Mouse (Mus musculus) kidney, embryonic 14.5 days (tissue): ENCODE results near the gene Enthd1. TPM values are rescaled to one million over a fixed set of nuclear protein-coding genes. Genes with fewer than 3 reads are reported as not detected.
"Not testable (repeated sequence)": the region's sequence is repeated elsewhere in the genome, so short reads cannot be mapped to it uniquely, and the experiment has no call there.

Experiments used
- ATAC-seq: fragments of 200-750 bp; cut with Nextera tagmentation; 2 replicates; pipeline ENCODE4 v1.8.0; 2017; ENCODE audit warnings: moderate number of reproducible peaks, mild to moderate bottlenecking, moderate TSS enrichment, moderate library complexity; ENCODE audit not compliant: low FRiP score, low TSS enrichment
- H3K27ac ChIP-seq: fragments of 300-500 bp; sonication (generic); 2 replicates; pipeline ENCODE4 v1.5.1; 2014; ENCODE audit warnings: low read depth, mild to moderate bottlenecking, low read length, moderate library complexity, mixed read lengths
- H3K27me3 ChIP-seq: fragments of 300-500 bp; sonication (generic); 2 replicates; pipeline ENCODE4 v1.6.1; 2014; ENCODE audit warnings: mild to moderate bottlenecking, low read length; ENCODE audit not compliant: control insufficient read depth, insufficient read depth
- H3K36me3 ChIP-seq: fragments of 300-500 bp; sonication (generic); 2 replicates; pipeline ENCODE4 v1.6.1; 2014; ENCODE audit warnings: low read length, mixed read lengths; ENCODE audit not compliant: control insufficient read depth, insufficient read depth
- H3K4me1 ChIP-seq: fragments of 300-500 bp; sonication (generic); 2 replicates; pipeline ENCODE4 v1.6.1; 2014; ENCODE audit warnings: low read length, mixed read lengths; ENCODE audit not compliant: control insufficient read depth, insufficient read depth
- H3K4me2 ChIP-seq: fragments of 300-500 bp; sonication (generic); replicated peaks from 2 replicates; pipeline ENCODE4 v1.6.1; 2014; ENCODE audit warnings: low read depth, mild to moderate bottlenecking, low read length
- H3K4me3 ChIP-seq: fragments of 300-500 bp; sonication (generic); 2 replicates; pipeline ENCODE4 v1.5.1; 2014; ENCODE audit warnings: mild to moderate bottlenecking, low read length
- H3K9ac ChIP-seq: fragments of 300-500 bp; sonication (generic); 2 replicates; pipeline ENCODE4 v1.6.1; 2014; ENCODE audit warnings: low read depth, mild to moderate bottlenecking, low read length, moderate library complexity
- H3K9me3 ChIP-seq: fragments of 300-500 bp; sonication (generic); 2 replicates; pipeline ENCODE4 v1.6.1; 2016; ENCODE audit warnings: low read length; ENCODE audit not compliant: control insufficient read depth
- WGBS: fragments of 180-500 bp; shearing (Covaris S2); extraction: QIAGEN DNeasy Blood & Tissue Kit; methylation state at CpG from one replicate; pipeline ENCODE4 v1.1.7; 2014; 5-methylcytosine and 5-hydroxymethylcytosine counted together
- polyA plus RNA-seq: library from polyadenylated mRNA; unstranded; fragments of >200 nt; fragmentation: Nextera tagmentation; extraction: Ambion mirVana; gene quantifications from 2 replicates; pipeline ENCODE4 v1.2.1, GENCODE M21; 2014

The Enthd1 gene
- polyA plus RNA-seq, 1 experiment from 2014 or later = not detected

- ATAC-seq = no peak
- Histone ChIP-seq H3K4me1 (peaks cover 8% of the 10 kb centered on the region; the same call in 1 of the 2 replicates), H3K9ac (no peak overlapping the region), H3K27ac (no peak overlapping the region), H3K9me3 (no peaks in the 10 kb centered on the region), H3K36me3 (no peaks in the 10 kb centered on the region), H3K27me3 (no peaks in the 10 kb centered on the region), H3K4me3 (no peak overlapping the region), H3K4me2 (peak overlapping the region; percentile 27; the same call in 1 of the 2 replicates)
- 43% methylated on average over 16 of the region's 16 CpGs for WGBS
These were observed 34.3 kb upstream of the Enthd1 start for GRCm38 (mm10) chr15:80599213-80599750.

GRCm38 (mm10) chr15:80598750-80599149 is 33.8 kb upstream of the Enthd1 start:
- Histone ChIP-seq H3K4me3 (no peak overlapping the region), H3K4me1 (peaks cover 8% of the 10 kb centered on the region; the same call in 1 of the 2 replicates), H3K9ac (no peak overlapping the region), H3K4me2 (peak overlapping the region; percentile 27; the same call in 1 of the 2 replicates), H3K36me3 (no peaks in the 10 kb centered on the region), H3K9me3 (no peaks in the 10 kb centered on the region), H3K27me3 (no peaks in the 10 kb centered on the region), H3K27ac (no peak overlapping the region)
- WGBS = 61% methylated on average over 12 of the region's 12 CpGs
- ATAC-seq = no peak

- Histone ChIP-seq H3K9ac (no peak overlapping the region), H3K9me3 (no peaks in the 10 kb centered on the region), H3K4me3 (no peak overlapping the region), H3K4me1 (peaks cover 1% of the 10 kb centered on the region; the same call in 1 of the 2 replicates), H3K36me3 (no peaks in the 10 kb centered on the region), H3K4me2 (no peak overlapping the region), H3K27ac (no peak overlapping the region), H3K27me3 (no peaks in the 10 kb centered on the region)
- WGBS = 68% methylated on average over 5 of the region's 5 CpGs
- no peak for ATAC-seq
These were observed 28.9 kb upstream of the Enthd1 start for GRCm38 (mm10) chr15:80593877-80594276.

GRCm38 (mm10) chr15:80592737-80593136 is 27.8 kb upstream of the Enthd1 start:
- no peak overlapping the region for H3K9ac ChIP-seq
- no peaks in the 10 kb centered on the region for H3K9me3 ChIP-seq
- no peak overlapping the region for H3K27ac ChIP-seq
- ATAC-seq = no peak
- no peaks in the 10 kb centered on the region for H3K4me1 ChIP-seq
- WGBS = 79% methylated on average over 6 of the region's 6 CpGs
- no peak overlapping the region for H3K4me2 ChIP-seq
- no peaks in the 10 kb centered on the region for H3K27me3 ChIP-seq
- H3K36me3 ChIP-seq = no peaks in the 10 kb centered on the region
- no peak overlapping the region for H3K4me3 ChIP-seq

- WGBS = 86% methylated on average over 5 of the region's 5 CpGs
- no peaks in the 10 kb centered on the region for H3K9me3 ChIP-seq
- no peak overlapping the region for H3K4me3 ChIP-seq
- ATAC-seq = no peak
- H3K4me1 ChIP-seq = no peaks in the 10 kb centered on the region
- H3K36me3 ChIP-seq = no peaks in the 10 kb centered on the region
- no peaks in the 10 kb centered on the region for H3K27me3 ChIP-seq
- H3K27ac ChIP-seq = no peak overlapping the region
- no peak overlapping the region for H3K9ac ChIP-seq
- no peak overlapping the region for H3K4me2 ChIP-seq
These were observed 25.7 kb upstream of the Enthd1 start for GRCm38 (mm10) chr15:80590641-80591040.

GRCm38 (mm10) chr15:80586296-80586695 is 21.3 kb upstream of the Enthd1 start:
- H3K27ac ChIP-seq = no peak overlapping the region
- H3K36me3 ChIP-seq = no peaks in the 10 kb centered on the region
- no peak overlapping the region for H3K4me3 ChIP-seq
- no peaks in the 10 kb centered on the region for H3K27me3 ChIP-seq
- H3K4me2 ChIP-seq = no peak overlapping the region
- no peak for ATAC-seq
- H3K4me1 ChIP-seq = no peaks in the 10 kb centered on the region
- 54% methylated on average over 4 of the region's 4 CpGs for WGBS
- no peak overlapping the region for H3K9ac ChIP-seq
- H3K9me3 ChIP-seq = no peaks in the 10 kb centered on the region

GRCm38 (mm10) chr15:80582581-80583495 is 17.9 kb upstream of the Enthd1 start:
- no peak overlapping the region for H3K9ac ChIP-seq
- H3K4me3 ChIP-seq = no peak overlapping the region
- no peak overlapping the region for H3K27ac ChIP-seq
- no peaks in the 10 kb centered on the region for H3K36me3 ChIP-seq
- no peak overlapping the region for H3K4me2 ChIP-seq
- H3K27me3 ChIP-seq = no peaks in the 10 kb centered on the region
- WGBS = 65% methylated on average over 20 of the region's 20 CpGs
- ATAC-seq = no peak
- no peaks in the 10 kb centered on the region for H3K9me3 ChIP-seq
- no peaks in the 10 kb centered on the region for H3K4me1 ChIP-seq

- not testable (repeated sequence) for ATAC-seq
- 78% methylated on average over 1 of the region's 1 CpGs for WGBS
These were observed 15.6 kb upstream of the Enthd1 start for GRCm38 (mm10) chr15:80580585-80580984.

GRCm38 (mm10) chr15:80579121-80579520 is 14.2 kb upstream of the Enthd1 start:
- no peak overlapping the region for H3K4me2 ChIP-seq
- 53% methylated on average over 3 of the region's 3 CpGs for whole genome bisulfite sequencing
- H3K4me3 ChIP-seq = no peak overlapping the region
- no peak overlapping the region for H3K27ac ChIP-seq
- H3K27me3 ChIP-seq = peaks cover 11% of the 10 kb centered on the region; the same call in 1 of the 2 replicates
- no peaks in the 10 kb centered on the region for H3K9me3 ChIP-seq
- H3K4me1 ChIP-seq = no peaks in the 10 kb centered on the region
- H3K9ac ChIP-seq = no peak overlapping the region
- no peak for ATAC-seq
- H3K36me3 ChIP-seq = no peaks in the 10 kb centered on the region

More at GRCm38 (mm10) chr15:80580585-80580984, 15.6 kb upstream of the Enthd1 start:
- not testable (repeated sequence) for H3K9ac ChIP-seq, H3K36me3 ChIP-seq, H3K9me3 ChIP-seq, H3K4me3 ChIP-seq, H3K27ac ChIP-seq, H3K4me1 ChIP-seq, H3K4me2 ChIP-seq
- peaks cover 11% of the 10 kb centered on the region; the same call in 1 of the 2 replicates for H3K27me3 ChIP-seq
